Mouse (Mus musculus) neural tube, embryonic 12.5 days (tissue): ENCODE results near the gene Frmpd2. TPM values are rescaled to one million over a fixed set of nuclear protein-coding genes. Genes with fewer than 3 reads are reported as not detected.

Experiments used
- ATAC-seq: fragments of 200-750 bp; cut with Nextera tagmentation; 2 replicates; pipeline ENCODE4 v1.8.0; 2017; ENCODE audit warnings: low read depth, mild to moderate bottlenecking, moderate TSS enrichment, moderate library complexity; ENCODE audit not compliant: low FRiP score
- H3K27ac ChIP-seq: fragments of 300-500 bp; sonication (generic); 2 replicates; pipeline ENCODE4 v1.5.1; 2016
- H3K27me3 ChIP-seq: fragments of 300-500 bp; sonication (generic); replicated peaks from 2 replicates; pipeline ENCODE4 v1.6.1; 2016; ENCODE audit warnings: mild to moderate bottlenecking
- H3K36me3 ChIP-seq: fragments of 300-500 bp; sonication (generic); 2 replicates; pipeline ENCODE4 v1.6.1; 2016; ENCODE audit warnings: mild to moderate bottlenecking
- H3K4me1 ChIP-seq: fragments of 300-500 bp; sonication (generic); 2 replicates; pipeline ENCODE4 v1.6.1; 2016
- H3K4me2 ChIP-seq: fragments of 300-500 bp; sonication (generic); replicated peaks from 2 replicates; pipeline ENCODE4 v1.6.1; 2016; ENCODE audit warnings: mild to moderate bottlenecking
- H3K4me3 ChIP-seq: fragments of 300-500 bp; sonication (generic); 2 replicates; pipeline ENCODE4 v1.5.1; 2016
- H3K9ac ChIP-seq: fragments of 300-500 bp; sonication (generic); 2 replicates; pipeline ENCODE4 v1.6.1; 2016; ENCODE audit warnings: mild to moderate bottlenecking
- H3K9me3 ChIP-seq: fragments of 300-500 bp; sonication (generic); 2 replicates; pipeline ENCODE4 v1.6.1; 2016; ENCODE audit warnings: mild to moderate bottlenecking
- WGBS: fragments of 180-500 bp; shearing (Covaris S2); methylation state at CpG from one replicate; pipeline ENCODE4 v1.1.7; 2016; 5-methylcytosine and 5-hydroxymethylcytosine counted together
- polyA plus RNA-seq: library from polyadenylated mRNA; unstranded; fragments of >200 nt; fragmentation: Nextera tagmentation; extraction: Ambion mirVana; gene quantifications from 2 replicates; pipeline ENCODE4 v1.2.1, GENCODE M21; 2016

Frmpd2 gene
- polyA plus RNA-seq, 1 experiment from 2014 or later, result not detected

DNA sequence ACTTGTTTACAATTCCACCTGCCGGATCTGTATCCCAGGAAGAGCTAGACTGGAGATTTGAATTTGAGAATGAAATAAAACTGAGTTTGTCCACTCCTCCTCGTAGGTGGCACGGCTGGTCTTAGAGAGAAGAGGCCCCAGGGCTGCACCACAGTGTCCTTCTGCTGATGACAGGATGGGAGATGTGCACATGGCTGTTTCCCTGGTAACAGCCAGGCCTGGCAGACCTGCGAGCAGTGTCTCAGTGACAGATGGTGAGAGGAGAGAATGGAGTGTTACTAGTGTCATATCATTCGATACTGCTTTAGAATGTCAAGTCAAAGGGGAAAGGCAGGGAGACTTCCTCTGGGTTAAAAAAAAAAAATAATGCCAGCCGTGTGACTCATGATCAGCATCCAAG, 78.4 kb downstream of the Frmpd2 start:
- H3K36me3 ChIP-seq, result no peaks in the 10 kb centered on the region
- ATAC-seq, result 0 out of 2 replicates have a peak, but pooled peaks have one; percentile 21
- no peak overlapping the region for H3K9ac ChIP-seq
- no peak overlapping the region for H3K4me2 ChIP-seq
- 60% methylated on average over 6 of the region's 6 CpGs for WGBS
- H3K4me1 ChIP-seq, result peaks cover 8% of the 10 kb centered on the region; the same call in 1 of the 2 replicates
- no peak overlapping the region for H3K27ac ChIP-seq
- H3K9me3 ChIP-seq, result no peaks in the 10 kb centered on the region
- no peaks in the 10 kb centered on the region for H3K27me3 ChIP-seq
- no peak overlapping the region for H3K4me3 ChIP-seq

- Histone ChIP-seq H3K4me1 (peaks cover 6% of the 10 kb centered on the region; the same call in 1 of the 2 replicates), H3K27ac (no peak overlapping the region), H3K4me2 (no peak overlapping the region), H3K9ac (no peak overlapping the region), H3K4me3 (no peak overlapping the region), H3K27me3 (no peaks in the 10 kb centered on the region), H3K36me3 (no peaks in the 10 kb centered on the region), H3K9me3 (no peaks in the 10 kb centered on the region)
- no peak for ATAC-seq
- WGBS, result 23% methylated on average over 6 of the region's 6 CpGs
These were observed 99.2 kb downstream of the Frmpd2 start for GRCm38 (mm10) chr14:33570737-33571136.

DNA sequence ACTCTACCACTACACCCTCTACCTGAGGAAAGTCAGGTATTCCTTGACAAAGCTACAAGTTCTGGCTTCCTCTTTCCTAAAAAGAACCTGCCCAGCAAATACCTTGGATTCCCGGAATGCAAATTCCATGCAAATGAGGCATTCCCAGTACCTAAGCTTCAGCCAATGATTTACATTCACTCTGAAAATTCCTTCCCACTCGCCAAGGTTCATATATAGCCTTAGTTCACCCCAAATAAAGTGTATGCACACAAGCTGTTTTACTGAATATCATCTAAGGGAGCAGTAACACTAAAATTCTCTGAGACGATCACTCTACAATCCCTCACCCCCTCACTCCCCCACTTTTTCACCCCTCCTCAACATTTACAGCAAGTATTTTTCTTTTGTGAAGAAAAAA, 102.1 kb downstream of the Frmpd2 start:
- 76% methylated on average over 3 of the region's 3 CpGs for WGBS
- Histone ChIP-seq H3K36me3 (no peaks in the 10 kb centered on the region), H3K4me2 (no peak overlapping the region), H3K27ac (no peak overlapping the region), H3K9me3 (no peaks in the 10 kb centered on the region), H3K4me3 (no peak overlapping the region), H3K27me3 (no peaks in the 10 kb centered on the region), H3K4me1 (peaks cover 6% of the 10 kb centered on the region; the same call in 1 of the 2 replicates), H3K9ac (no peak overlapping the region)
- ATAC-seq, result no peak

DNA sequence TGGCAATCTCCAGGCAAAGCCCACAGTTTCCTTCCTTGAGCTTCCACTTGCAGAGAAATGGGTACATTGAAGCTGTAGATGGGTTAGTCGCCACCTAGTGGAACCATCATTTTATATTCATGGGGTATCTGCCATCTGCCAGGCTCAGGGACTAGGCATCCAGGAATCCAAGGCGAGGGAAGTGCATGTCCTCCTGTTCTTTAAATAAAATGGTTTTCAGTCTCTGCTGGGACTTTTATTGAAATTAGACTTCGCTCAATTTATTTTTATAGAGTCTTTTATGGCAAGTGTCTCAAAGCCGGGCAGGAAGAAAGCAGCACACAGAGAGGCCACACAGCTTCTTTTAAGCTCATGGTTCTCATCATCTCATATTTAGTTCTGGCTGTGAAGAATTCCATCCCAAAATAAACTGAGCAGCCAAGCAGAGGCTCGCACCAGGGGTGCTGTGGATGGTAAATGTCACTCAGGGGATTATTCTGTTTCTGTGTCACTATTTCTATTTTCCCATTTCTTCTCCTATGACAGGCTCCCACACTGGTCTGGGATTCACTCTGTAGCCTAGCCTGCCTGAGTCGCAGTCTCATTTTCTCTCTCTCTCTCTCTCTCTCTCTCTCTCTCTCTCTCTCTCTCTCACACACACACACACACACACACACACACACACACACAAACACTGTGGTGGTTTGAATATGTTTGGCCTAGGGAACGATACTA, 108.4 kb downstream of the Frmpd2 start:
- no peaks in the 10 kb centered on the region for H3K9me3 ChIP-seq
- no peak overlapping the region for H3K4me3 ChIP-seq
- H3K4me2 ChIP-seq, result no peak overlapping the region
- H3K9ac ChIP-seq, result no peak overlapping the region
- no peak overlapping the region for H3K27ac ChIP-seq
- 0 out of 2 replicates have a peak, but pooled peaks have one; percentile 25 for ATAC-seq
- no peaks in the 10 kb centered on the region for H3K27me3 ChIP-seq
- no peaks in the 10 kb centered on the region for H3K36me3 ChIP-seq
- 33% methylated on average over 7 of the region's 7 CpGs for WGBS
- no peaks in the 10 kb centered on the region for H3K4me1 ChIP-seq

GRCm38 (mm10) chr14:33588951-33589350, 117.5 kb downstream of the Frmpd2 start, which contains the start of gene Ptpn20:
Gene Ptpn20, plus strand, starts transcription at chr14:33589207.
- H3K4me3 ChIP-seq, result no peak within 1 kb of the TSS
- H3K4me1 ChIP-seq, result no peaks in the 10 kb centered on the region
- H3K9me3 ChIP-seq, result no peaks in the 10 kb centered on the region
- no peak within 1 kb of the TSS for H3K27ac ChIP-seq
- H3K4me2 ChIP-seq, result no peak within 1 kb of the TSS
- no peaks in the 10 kb centered on the region for H3K27me3 ChIP-seq
- no peaks in the 10 kb centered on the region for H3K36me3 ChIP-seq
- 63% methylated on average over 14 of the region's 14 CpGs for WGBS
- no peak within 1 kb of the TSS for H3K9ac ChIP-seq
- no peak for ATAC-seq

DNA sequence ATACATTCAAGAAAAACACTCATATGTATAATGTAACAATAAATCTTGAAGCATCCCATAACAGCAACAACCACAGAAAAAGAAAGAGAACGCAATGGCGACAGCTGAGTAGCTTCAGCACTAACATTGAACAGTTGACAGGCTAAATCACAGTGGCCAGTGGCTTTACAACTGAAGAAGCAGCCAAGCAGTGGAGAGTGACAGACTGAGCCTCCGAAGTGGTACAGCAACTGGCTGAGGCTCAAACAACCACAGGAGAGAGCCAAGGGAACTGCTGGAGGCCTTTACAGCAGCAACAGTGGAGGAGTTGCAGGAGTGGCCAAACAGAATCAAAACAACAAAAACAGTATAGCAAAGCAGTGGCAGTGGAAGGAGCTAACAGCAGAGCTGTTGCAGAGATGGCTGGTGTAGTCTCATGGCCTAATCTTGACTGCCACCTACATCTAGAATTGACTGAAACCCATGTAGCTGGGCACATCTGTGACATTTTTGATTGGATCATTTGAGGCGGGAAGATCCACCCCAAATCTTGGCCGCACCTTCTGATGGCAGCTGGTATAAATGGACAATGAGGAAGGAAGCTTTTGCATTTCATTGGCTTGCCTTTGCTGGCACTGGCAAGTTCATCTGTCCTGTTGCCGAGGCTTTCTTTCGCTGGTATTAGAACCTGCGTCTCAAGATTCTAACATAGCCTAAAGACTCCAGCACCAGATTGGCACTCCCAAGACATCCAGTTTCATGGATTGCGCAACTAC, 127.1 kb downstream of the Frmpd2 start:
- Histone ChIP-seq H3K9ac (no peak overlapping the region), H3K27me3 (no peaks in the 10 kb centered on the region), H3K27ac (no peak overlapping the region), H3K4me2 (no peak overlapping the region), H3K4me1 (no peaks in the 10 kb centered on the region), H3K9me3 (no peaks in the 10 kb centered on the region), H3K4me3 (no peak overlapping the region), H3K36me3 (no peaks in the 10 kb centered on the region)
- 94% methylated on average over 9 of the region's 9 CpGs for WGBS
- ATAC-seq, result no peak

- no peak overlapping the region for H3K4me3 ChIP-seq
- WGBS, result 86% methylated on average over 10 of the region's 10 CpGs
- ATAC-seq, result no peak
- H3K27me3 ChIP-seq, result no peaks in the 10 kb centered on the region
- H3K27ac ChIP-seq, result no peak overlapping the region
- no peak overlapping the region for H3K4me2 ChIP-seq
- no peaks in the 10 kb centered on the region for H3K36me3 ChIP-seq
- H3K4me1 ChIP-seq, result no peaks in the 10 kb centered on the region
- H3K9ac ChIP-seq, result no peak overlapping the region
- H3K9me3 ChIP-seq, result no peaks in the 10 kb centered on the region
These were observed 135.9 kb downstream of the Frmpd2 start for GRCm38 (mm10) chr14:33607431-33607830.

Other genes with a start within 250 kb of the Frmpd2 start
- 32.7 and 34.6 TPM in 2 replicates for gene Mapk8, start 24.5 kb upstream of the Frmpd2 start, polyA plus RNA-seq
- 0.10 and 0.11 TPM in 2 replicates for gene Ptpn20, start 117.5 kb downstream of the Frmpd2 start, polyA plus RNA-seq